Mouse (Mus musculus) T-helper 1 cell (primary cell): ENCODE data around the gene Chrm3.

Source experiments
- in situ Hi-C: fragments of 300-600 bp; cut with MboI, MseI; formaldehyde crosslinking; loops from one replicate; pipeline ENCODE4 v1.15.1; 2025; ENCODE audit warnings: high pct_unique_total_duplicates

The Chrm3 gene

GRCm38 (mm10) chr13:10071165-10071564 lies 289.5 kb downstream of the Chrm3 start:
- in situ Hi-C loops = no loop called here

- in situ Hi-C loops = loop anchor here (5.0 kb wide), 1 partner anchor 273 kb away; no protein-coding TSS in a partner anchor
Measured at GRCm38 (mm10) chr13:10068927-10069580, 291.6 kb downstream of the Chrm3 start.

- in situ Hi-C loops = loop anchor here (5.0 kb wide), 1 partner anchor 275 kb away; no protein-coding TSS in a partner anchor
Measured at GRCm38 (mm10) chr13:10066829-10067618, 293.6 kb downstream of the Chrm3 start.

GRCm38 (mm10) chr13:10065776-10066175 lies 294.9 kb downstream of the Chrm3 start:
- in situ Hi-C loops = loop anchor here (5.0 kb wide), 1 partner anchor 277 kb away; no protein-coding TSS in a partner anchor

GRCm38 (mm10) chr13:10062681-10063080 lies 298.0 kb downstream of the Chrm3 start:
- in situ Hi-C loops = no loop called here

GRCm38 (mm10) chr13:10058993-10059392 lies 301.7 kb downstream of the Chrm3 start:
- in situ Hi-C loops = no loop called here

GRCm38 (mm10) chr13:10057644-10058198 lies 302.9 kb downstream of the Chrm3 start:
- in situ Hi-C loops = no loop called here

GRCm38 (mm10) chr13:10054086-10054485 lies 306.6 kb downstream of the Chrm3 start:
- in situ Hi-C loops = no loop called here

GRCm38 (mm10) chr13:10053301-10053889 lies 307.3 kb downstream of the Chrm3 start:
- in situ Hi-C loops = no loop called here

- in situ Hi-C loops = no loop called here
Measured at GRCm38 (mm10) chr13:10045651-10046350, 314.8 kb downstream of the Chrm3 start.

GRCm38 (mm10) chr13:10044084-10044483 lies 316.6 kb downstream of the Chrm3 start:
- in situ Hi-C loops = no loop called here

- in situ Hi-C loops = no loop called here
Measured at GRCm38 (mm10) chr13:10033570-10034399, 326.9 kb downstream of the Chrm3 start.

- in situ Hi-C loops = no loop called here
Measured at GRCm38 (mm10) chr13:10031547-10031946, 329.1 kb downstream of the Chrm3 start.

- in situ Hi-C loops = no loop called here
Measured at GRCm38 (mm10) chr13:10029944-10030343, 330.7 kb downstream of the Chrm3 start.

GRCm38 (mm10) chr13:10025134-10025533 lies 335.5 kb downstream of the Chrm3 start:
- in situ Hi-C loops = no loop called here

- in situ Hi-C loops = no loop called here
Measured at GRCm38 (mm10) chr13:10023112-10023511, 337.5 kb downstream of the Chrm3 start.

GRCm38 (mm10) chr13:10019252-10019651 lies 341.4 kb downstream of the Chrm3 start:
- in situ Hi-C loops = no loop called here

GRCm38 (mm10) chr13:10002916-10003315 lies 357.7 kb downstream of the Chrm3 start:
- in situ Hi-C loops = no loop called here

GRCm38 (mm10) chr13:9997664-9998328 lies 362.9 kb downstream of the Chrm3 start:
- in situ Hi-C loops = no loop called here

GRCm38 (mm10) chr13:9995852-9996251 lies 364.8 kb downstream of the Chrm3 start:
- in situ Hi-C loops = no loop called here
